Mouse (Mus musculus) kidney, adult 10 weeks (tissue): Measurements from ENCODE around the gene Spata48. TPM values are rescaled to one million over a fixed set of nuclear protein-coding genes. Genes with fewer than 3 reads are reported as not detected.

ENCODE experiments used
- polyA plus RNA-seq: library from polyadenylated mRNA; stranded (reverse); fragments of 350-450 nt; fragmentation: Illumina TruSeq; extraction: RNeasy Lipid Tissue Mini Kit (QIAGEN cat#74804); gene quantifications from one replicate; pipeline ENCODE4 v1.2.3, GENCODE M21; 2014; ENCODE audit warnings: low read depth, low replicate concordance

Spata48 gene
- polyA plus RNA-seq, result 0.65 TPM

DNA sequence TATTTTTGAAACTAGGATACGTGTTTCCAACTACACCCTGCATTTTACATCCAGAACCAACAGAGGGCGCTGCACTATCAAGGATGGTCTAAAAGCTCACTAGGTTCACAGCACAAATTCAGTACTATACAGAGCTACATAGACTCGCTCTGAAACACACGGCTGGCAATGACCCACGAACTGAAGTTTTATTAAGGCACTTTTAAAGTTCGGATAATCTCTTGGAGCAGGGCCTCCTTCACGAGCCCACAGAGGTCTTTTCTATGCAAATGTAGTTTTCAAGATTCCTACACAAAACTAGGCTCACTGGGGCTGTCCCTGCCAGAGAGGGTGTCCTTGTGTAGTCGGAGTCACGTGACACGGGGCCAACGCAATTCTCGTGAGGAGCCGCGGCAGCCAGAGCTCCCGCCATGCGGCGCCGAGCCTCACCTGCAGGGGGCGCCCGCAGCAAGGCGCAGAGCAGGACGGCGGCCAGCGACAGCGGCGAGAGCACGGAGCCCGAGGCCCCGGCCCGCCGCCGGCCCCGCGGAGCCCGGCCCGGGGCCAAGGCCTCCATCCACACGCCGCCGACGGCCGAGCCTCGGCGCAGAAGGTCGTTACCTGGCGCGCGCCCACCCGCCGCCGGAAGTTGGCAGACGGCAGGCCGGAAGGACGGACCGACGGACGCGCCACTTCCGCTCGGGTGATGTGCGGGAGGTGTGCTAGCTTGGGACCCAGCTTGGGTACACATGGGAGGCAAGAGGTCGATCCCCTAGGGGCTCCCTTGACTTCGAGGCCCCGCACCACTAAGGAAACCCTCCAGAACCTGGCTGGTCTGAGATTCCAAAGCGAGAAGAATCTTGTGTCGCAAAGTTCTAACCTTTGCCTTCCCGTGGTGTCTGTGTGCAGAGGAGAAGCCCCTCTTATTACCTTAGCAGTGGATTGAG, at the start of gene Spata48, which contains the start of gene Zpbp:
TSS of gene Spata48 (plus strand) at position 460 of the 926 bp plus-strand sequence.
TSS of gene Zpbp (minus strand) at position 774 of the 926 bp plus-strand sequence.

Other genes starting within 250 kb of the Spata48 start
- 2.1 TPM for gene Zpbp, start 314 bp downstream of the Spata48 start, polyA plus RNA-seq
- gene 4930512M02Rik, start 165.7 kb downstream of the Spata48 start, polyA plus RNA-seq, result not detected
- 1.1 TPM for gene Ikzf1, start 222.9 kb downstream of the Spata48 start, polyA plus RNA-seq